Mouse (Mus musculus) spleen, postnatal 14 days (tissue): ENCODE measurements around the gene Rbpms2.
"Not testable (repeated sequence)": the region's sequence is repeated elsewhere in the genome, so short reads cannot be mapped to it uniquely, and the experiment has no call there.

Source experiments
- DNase-seq, 2 experiments: peaks; one replicate each; pipeline ENCODE4 v3.0.0; 2021 to 2022; ENCODE audit warnings: low spot score in 2 of 2

Rbpms2 gene

GRCm38 (mm10) chr9:65619311-65619710, 10.1 kb upstream of the Rbpms2 start:
- no peak for DNase-seq

- DNase-seq = no peak
Observed at GRCm38 (mm10) chr9:65621196-65621595, 8.3 kb upstream of the Rbpms2 start.

- DNase-seq = no peak
Observed at GRCm38 (mm10) chr9:65621666-65622065, 7.8 kb upstream of the Rbpms2 start.

GRCm38 (mm10) chr9:65622826-65623225, 6.6 kb upstream of the Rbpms2 start:
- no peak for DNase-seq

GRCm38 (mm10) chr9:65624266-65624665, 5.2 kb upstream of the Rbpms2 start:
- no peak for DNase-seq

GRCm38 (mm10) chr9:65629767-65630630, 551 bp downstream of the Rbpms2 start:
- DNase-seq = peak in 1 of 2 experiments; percentile 6

GRCm38 (mm10) chr9:65630631-65631353, 1.3 kb downstream of the Rbpms2 start:
- DNase-seq = no peak

GRCm38 (mm10) chr9:65631354-65632021, 2.0 kb downstream of the Rbpms2 start:
- no peak for DNase-seq

GRCm38 (mm10) chr9:65635766-65636165, 6.3 kb downstream of the Rbpms2 start:
- no peak for DNase-seq

- DNase-seq = no peak
Observed at GRCm38 (mm10) chr9:65636926-65637325, 7.5 kb downstream of the Rbpms2 start.

- DNase-seq = no peak
Observed at GRCm38 (mm10) chr9:65639065-65639464, 9.6 kb downstream of the Rbpms2 start.

GRCm38 (mm10) chr9:65640838-65641410, 11.5 kb downstream of the Rbpms2 start:
- no peak for DNase-seq

- no peak for DNase-seq
Observed at GRCm38 (mm10) chr9:65641446-65642052, 12.1 kb downstream of the Rbpms2 start.

GRCm38 (mm10) chr9:65642546-65642945, 13.1 kb downstream of the Rbpms2 start:
- no peak for DNase-seq

GRCm38 (mm10) chr9:65644960-65645359, 15.5 kb downstream of the Rbpms2 start:
- DNase-seq = no peak

- no peak for DNase-seq
Observed at GRCm38 (mm10) chr9:65645984-65646383, 16.5 kb downstream of the Rbpms2 start.

- no peak for DNase-seq
Observed at GRCm38 (mm10) chr9:65646782-65647181, 17.3 kb downstream of the Rbpms2 start.

GRCm38 (mm10) chr9:65648730-65649129, 19.3 kb downstream of the Rbpms2 start:
- no peak for DNase-seq

GRCm38 (mm10) chr9:65649997-65650396, 20.5 kb downstream of the Rbpms2 start:
- no peak for DNase-seq

GRCm38 (mm10) chr9:65651957-65652356, 22.5 kb downstream of the Rbpms2 start:
- not testable (repeated sequence) for DNase-seq

- DNase-seq = no peak
Observed at GRCm38 (mm10) chr9:65653741-65654140, 24.3 kb downstream of the Rbpms2 start.
